Mouse (Mus musculus): Measurements from ENCODE around the gene Nectin2.

DNA sequence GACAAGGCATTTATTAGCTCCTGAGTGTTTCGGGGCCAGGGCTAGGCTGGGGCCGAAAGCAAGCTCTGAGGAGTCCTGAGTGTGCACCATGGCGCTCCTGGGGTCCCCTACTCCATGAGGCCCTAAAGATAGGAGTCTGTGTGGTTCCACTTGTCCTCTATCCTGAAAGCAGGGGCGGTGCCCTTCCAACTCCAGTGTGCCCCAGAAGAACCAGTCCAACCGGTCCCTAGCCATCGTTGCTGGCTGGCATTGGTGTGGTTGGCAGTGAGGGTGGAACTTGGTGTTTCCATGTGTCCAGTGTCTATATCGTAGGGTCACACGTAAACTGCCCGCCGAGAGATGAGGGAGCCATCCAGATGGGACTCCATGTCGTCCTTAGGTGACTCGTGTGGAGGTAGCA, 26.1 kb downstream of the Nectin2 start:
- TF ChIP-seq POLR2A (IDR thresholded peaks at IDR 0.05; ENCODE audit: insufficient read depth, low read depth, low read length) (no peak), CTCF (IDR thresholded peaks at IDR 0.05) (no peak)
